Mouse (Mus musculus) hindbrain, embryonic 15.5 days (tissue): Measurements from ENCODE around the gene Asz1. TPM values are rescaled to one million over a fixed set of nuclear protein-coding genes. Genes with fewer than 3 reads are reported as not detected.

Experiments
- polyA plus RNA-seq: library from polyadenylated mRNA; unstranded; fragments of >200 nt; fragmentation: Nextera tagmentation; extraction: Ambion mirVana; gene quantifications from 2 replicates; pipeline ENCODE4 v1.2.1, GENCODE M21; 2015

Asz1 gene
- polyA plus RNA-seq, 1 experiment from 2014 or later, result not detected

Other genes starting within 250 kb of the Asz1 start
- gene Wnt2, start 78.5 kb downstream of the Asz1 start, polyA plus RNA-seq, result 0.34 TPM in 1 of 2 replicates, not detected in the other
- 0.64 and 1.0 TPM in 2 replicates for gene Cftr, start 61.6 kb upstream of the Asz1 start, polyA plus RNA-seq